Mouse (Mus musculus) MEL (cell line): Measurements from ENCODE around the gene Mfsd2a. TPM values are rescaled to one million over a fixed set of nuclear protein-coding genes. Genes with fewer than 3 reads are reported as not detected.

Source experiments
- DNase-seq: peaks from one replicate; pipeline ENCODE4 v3.0.0; 2011; ENCODE audit warnings: low read depth, low spot score
- H3K27ac ChIP-seq: 2 replicates; pipeline ENCODE4 v1.5.1; 2012; ENCODE audit warnings: low read depth, mild to moderate bottlenecking, control low read depth, low read length, moderate library complexity; ENCODE audit not compliant: control insufficient read depth
- H3K27me3 ChIP-seq, 2 experiments: fragments of 150-350 bp in 1 of 2; sonication (generic) in 1 of 2; 2 replicates each; pipeline ENCODE4 v1.6.1; 2012; ENCODE audit warnings: low read length in 2 of 2, mild to moderate bottlenecking in 2 of 2, improper control_type of control experiment in 1 of 2, moderate library complexity in 1 of 2; ENCODE audit not compliant: insufficient read depth in 2 of 2, control insufficient read depth in 1 of 2
- H3K36me3 ChIP-seq, 2 experiments: 2 replicates each; pipeline ENCODE4 v1.6.1; 2012 to 2014; ENCODE audit warnings: low read length in 2 of 2, improper control_type of control experiment in 1 of 2, inconsistent platforms in 1 of 2, mild to moderate bottlenecking in 1 of 2; ENCODE audit not compliant: insufficient read depth in 2 of 2, control insufficient read depth in 1 of 2
- H3K4me1 ChIP-seq, 2 experiments: fragments of 150-350 bp in 1 of 2; sonication (generic) in 1 of 2; 2 replicates each; pipeline ENCODE4 v1.6.1; 2012; ENCODE audit warnings: low read length in 2 of 2, improper control_type of control experiment in 1 of 2, mild to moderate bottlenecking in 1 of 2; ENCODE audit not compliant: insufficient read depth in 2 of 2, control insufficient read depth in 1 of 2
- H3K4me3 ChIP-seq, 2 experiments: fragments of 150-350 bp in 1 of 2; sonication (generic) in 1 of 2; 2 replicates each; pipeline ENCODE4 v1.5.1; 2012; ENCODE audit warnings: low read depth in 2 of 2, low read length in 2 of 2, mild to moderate bottlenecking in 2 of 2, moderate library complexity in 2 of 2, control low read depth in 1 of 2, improper control_type of control experiment in 1 of 2; ENCODE audit not compliant: control insufficient read depth in 1 of 2, insufficient read depth in 1 of 2
- H3K79me2 ChIP-seq: 2 replicates; pipeline ENCODE4 v1.6.1; 2012; ENCODE audit warnings: mild to moderate bottlenecking, low read length, moderate library complexity; ENCODE audit not compliant: control insufficient read depth, poor library complexity, insufficient read depth
- H3K9ac ChIP-seq: 2 replicates; pipeline ENCODE4 v1.6.1; 2012; ENCODE audit warnings: low read depth, mild to moderate bottlenecking, control low read depth, low read length, moderate library complexity; ENCODE audit not compliant: control insufficient read depth, poor library complexity, severe bottlenecking
- H3K9me3 ChIP-seq: fragments of 150-350 bp; sonication (generic); replicated peaks from 2 replicates; pipeline ENCODE4 v1.6.1; 2012; ENCODE audit warnings: mild to moderate bottlenecking, low read length, improper control_type of control experiment, moderate library complexity; ENCODE audit not compliant: insufficient read depth
- CHD1 ChIP-seq: IDR thresholded peaks from 2 replicates; pipeline ENCODE4 v1.6.1; 2012; ENCODE audit warnings: low read depth, mild to moderate bottlenecking, inconsistent platforms, low read length, improper control_type of control experiment
- CTCF ChIP-seq, 3 experiments: IDR thresholded peaks in 2 of 3; conservative IDR thresholded peaks in 1 of 3; 2 replicates each; pipeline ENCODE4 v1.5.1; 2011 to 2012; ENCODE audit warnings: low read length in 3 of 3, low read depth in 2 of 3, mild to moderate bottlenecking in 2 of 3, improper control_type of control experiment in 1 of 3, inconsistent platforms in 1 of 3, mixed read lengths in 1 of 3, moderate library complexity in 1 of 3; ENCODE audit not compliant: control insufficient read depth in 1 of 3, insufficient read depth in 1 of 3, poor library complexity in 1 of 3, severe bottlenecking in 1 of 3
- E2F4 ChIP-seq: IDR thresholded peaks from 2 replicates; pipeline ENCODE4 v1.6.1; 2011; ENCODE audit warnings: low read depth, low read length, improper control_type of control experiment, borderline replicate concordance
- ETS1 ChIP-seq: IDR thresholded peaks from 2 replicates; pipeline ENCODE4 v1.6.1; 2012; ENCODE audit warnings: low read depth, mild to moderate bottlenecking, inconsistent platforms, low read length, improper control_type of control experiment, moderate library complexity
- GABPA ChIP-seq: IDR thresholded peaks from 2 replicates; pipeline ENCODE4 v1.6.1; 2012; ENCODE audit warnings: low read depth, mild to moderate bottlenecking, inconsistent platforms, low read length, improper control_type of control experiment, moderate library complexity
- HCFC1 ChIP-seq: IDR thresholded peaks from 2 replicates; pipeline ENCODE4 v1.6.1; 2012; ENCODE audit warnings: low read depth, mild to moderate bottlenecking, inconsistent platforms, low read length, improper control_type of control experiment, moderate library complexity
- JUND ChIP-seq: IDR thresholded peaks from 2 replicates; pipeline ENCODE4 v1.6.1; 2011; ENCODE audit warnings: low read depth, mild to moderate bottlenecking, improper control_type of control experiment, low read length
- MAFK ChIP-seq: IDR thresholded peaks from 2 replicates; pipeline ENCODE4 v1.6.1; 2011; ENCODE audit warnings: low read depth, mild to moderate bottlenecking, low read length, improper control_type of control experiment, borderline replicate concordance
- MAX ChIP-seq: IDR thresholded peaks from 2 replicates; pipeline ENCODE4 v1.6.1; 2011; ENCODE audit warnings: low read length, improper control_type of control experiment
- MAZ ChIP-seq: IDR thresholded peaks from 2 replicates; pipeline ENCODE4 v1.6.1; 2012; ENCODE audit warnings: low read depth, mild to moderate bottlenecking, inconsistent platforms, low read length, improper control_type of control experiment
- MYB ChIP-seq: IDR thresholded peaks from 2 replicates; pipeline ENCODE4 v1.6.1; 2011; ENCODE audit warnings: mild to moderate bottlenecking, low read depth, low read length, improper control_type of control experiment
- MYC ChIP-seq: IDR thresholded peaks from 2 replicates; pipeline ENCODE4 v1.6.1; 2011; ENCODE audit warnings: low read depth, mild to moderate bottlenecking, low read length, improper control_type of control experiment, moderate library complexity
- NELFE ChIP-seq: IDR thresholded peaks from 2 replicates; pipeline ENCODE4 v1.6.1; 2011; ENCODE audit warnings: low read depth, low read length, improper control_type of control experiment
- POLR2AphosphoS5 ChIP-seq: IDR thresholded peaks from 2 replicates; pipeline ENCODE4 v1.6.1; 2012; ENCODE audit warnings: low read depth, borderline replicate concordance, mild to moderate bottlenecking, inconsistent platforms, low read length, moderate library complexity, mixed read lengths
- RAD21 ChIP-seq: IDR thresholded peaks from 2 replicates; pipeline ENCODE4 v1.6.1; 2011; ENCODE audit warnings: mild to moderate bottlenecking, low read depth, low read length, improper control_type of control experiment
- SIN3A ChIP-seq: IDR thresholded peaks from 2 replicates; pipeline ENCODE4 v1.6.1; 2012; ENCODE audit warnings: low read length, improper control_type of control experiment, inconsistent platforms
- TAL1 ChIP-seq: IDR thresholded peaks from 2 replicates; pipeline ENCODE4 v1.6.1; 2012; ENCODE audit warnings: mild to moderate bottlenecking, inconsistent platforms, low read length, moderate library complexity, mixed read lengths
- TBP ChIP-seq: IDR thresholded peaks from 2 replicates; pipeline ENCODE4 v1.8.0; 2011; ENCODE audit warnings: low read depth, low read length, improper control_type of control experiment
- USF2 ChIP-seq, 2 experiments: IDR thresholded peaks; 2 replicates each; pipeline ENCODE4 v1.6.1; 2011 to 2012; ENCODE audit warnings: improper control_type of control experiment in 2 of 2, low read length in 2 of 2, borderline replicate concordance in 1 of 2, inconsistent platforms in 1 of 2, low read depth in 1 of 2, mild to moderate bottlenecking in 1 of 2; ENCODE audit not compliant: insufficient read depth in 1 of 2
- ZC3H11A ChIP-seq: IDR thresholded peaks from 2 replicates; pipeline ENCODE4 v1.6.1; 2012; ENCODE audit warnings: low read depth, mild to moderate bottlenecking, inconsistent platforms, low read length, improper control_type of control experiment
- ZMIZ1 ChIP-seq: IDR thresholded peaks from 2 replicates; pipeline ENCODE4 v1.6.1; 2012; ENCODE audit warnings: low read depth, mild to moderate bottlenecking, inconsistent platforms, low read length, improper control_type of control experiment, moderate library complexity
- polyA plus RNA-seq, 2 experiments: library from polyadenylated mRNA; stranded (reverse) in 1 of 2; unstranded in 1 of 2; fragments of >175 nt in 1 of 2; fragments of >200 nt in 1 of 2; gene quantifications; 2 replicates each; pipeline versions ENCODE4 v1.2.1 to v1.2.4; 2012; ENCODE audit warnings: low replicate concordance in 2 of 2, low read depth in 1 of 2; ENCODE audit not compliant: insufficient read length in 2 of 2, insufficient read depth in 1 of 2, missing spikeins in 1 of 2
- total RNA-seq: library from RNA; depleted of rRNA; stranded (reverse); fragments of 300-350 nt; gene quantifications from 2 replicates; pipeline ENCODE4 v1.2.3, GENCODE M21; 2012

Gene Mfsd2a
- total and polyA plus RNA-seq, 3 experiments, result 8.8 to 14.3 TPM; not detected in 1

- Histone ChIP-seq H3K4me1 (peaks cover 0 to 4% of the 10 kb centered on the region in 2 experiments; a peak in 1 of 4 replicates), H3K27me3 (peaks cover 0 to 2% of the 10 kb centered on the region in 2 experiments; a peak in 1 of 4 replicates), H3K36me3 (no peaks in the 10 kb centered on the region), H3K79me2 (no peaks in the 10 kb centered on the region), H3K9ac (no peak overlapping the region), H3K9me3 (no peaks in the 10 kb centered on the region), H3K4me3 (no peak overlapping the region), H3K27ac (no peak overlapping the region)
- DNase-seq, result no peak
- TF ChIP-seq HCFC1 (no peak), ZMIZ1 (no peak), USF2 (IDR thresholded peaks at IDR 0.05; ENCODE audit: borderline replicate concordance in 1 of 2, insufficient read depth in 1 of 2, low read depth in 1 of 2, low read length in 2 of 2) (no peak), ZC3H11A (no peak), TBP (no peak), CHD1 (no peak), GABPA (no peak), E2F4 (no peak), POLR2AphosphoS5 (no peak), MAX (no peak), ETS1 (no peak), SIN3A (no peak), MAZ (no peak), RAD21 (no peak), NELFE (no peak), CTCF (IDR thresholded peaks at IDR 0.05 in 2 of 3, conservative IDR thresholded peaks at IDR 0.05 in 1 of 3; ENCODE audit: control insufficient read depth in 1 of 3, insufficient read depth in 1 of 3, low read depth in 2 of 3, low read length in 3 of 3, poor library complexity in 1 of 3, severe bottlenecking in 1 of 3) (no peak), TAL1 (no peak), JUND (no peak), MYB (no peak), MYC (no peak)
Measured at GRCm38 (mm10) chr4:122983486-122984261, 22.7 kb upstream of the Mfsd2a start.

GRCm38 (mm10) chr4:122982537-122982936, 21.5 kb upstream of the Mfsd2a start:
- peaks cover 0 to 2% of the 10 kb centered on the region in 2 experiments; a peak in 1 of 4 replicates for H3K27me3 ChIP-seq
- H3K9ac ChIP-seq, result no peak overlapping the region
- H3K36me3 ChIP-seq, result peaks cover 0 to 2% of the 10 kb centered on the region in 2 experiments; a peak in 1 of 4 replicates
- no peak for DNase-seq
- H3K79me2 ChIP-seq, result no peaks in the 10 kb centered on the region
- peaks cover 0 to 8% of the 10 kb centered on the region in 2 experiments; a peak in 1 of 4 replicates for H3K4me1 ChIP-seq
- TF ChIP-seq MAFK (peak; percentile 51; the same call in 1 of the 2 replicates), JUND (no peak)
- H3K27ac ChIP-seq, result no peak overlapping the region
- no peak overlapping the region for H3K4me3 ChIP-seq
- no peaks in the 10 kb centered on the region for H3K9me3 ChIP-seq
